Mouse (Mus musculus) midbrain, embryonic 11.5 days (tissue): ENCODE data around the gene Lgr5. TPM values are rescaled to one million over a fixed set of nuclear protein-coding genes. Genes with fewer than 3 reads are reported as not detected.

Experiments used
- ATAC-seq: fragments of 200-750 bp; cut with Nextera tagmentation; 2 replicates; pipeline ENCODE4 v1.8.0; 2017; ENCODE audit warnings: moderate TSS enrichment, moderate library complexity; ENCODE audit not compliant: low FRiP score
- DNase-seq: peaks from one replicate; pipeline ENCODE4 v3.0.0; 2015; ENCODE audit warnings: low spot score; ENCODE audit errors: missing footprints
- H3K27ac ChIP-seq: fragments of 300-500 bp; sonication (generic); 2 replicates; pipeline ENCODE4 v1.5.1; 2014; ENCODE audit warnings: low read depth, low read length
- H3K27me3 ChIP-seq: fragments of 300-500 bp; sonication (generic); 2 replicates; pipeline ENCODE4 v1.6.1; 2014; ENCODE audit warnings: mild to moderate bottlenecking, low read length, moderate library complexity, mixed read lengths; ENCODE audit not compliant: control insufficient read depth, insufficient read depth
- H3K36me3 ChIP-seq: fragments of 300-500 bp; sonication (generic); 2 replicates; pipeline ENCODE4 v1.6.1; 2014; ENCODE audit warnings: mild to moderate bottlenecking, low read length, moderate library complexity, mixed read lengths; ENCODE audit not compliant: control insufficient read depth, insufficient read depth
- H3K4me1 ChIP-seq: fragments of 300-500 bp; sonication (generic); 2 replicates; pipeline ENCODE4 v1.6.1; 2014; ENCODE audit warnings: low read length; ENCODE audit not compliant: control insufficient read depth, insufficient read depth
- H3K4me2 ChIP-seq: fragments of 300-500 bp; sonication (generic); 2 replicates; pipeline ENCODE4 v1.6.1; 2014; ENCODE audit warnings: mild to moderate bottlenecking, moderate library complexity
- H3K4me3 ChIP-seq: fragments of 300-500 bp; sonication (generic); 2 replicates; pipeline ENCODE4 v1.5.1; 2014; ENCODE audit warnings: low read depth, low read length
- H3K9ac ChIP-seq: fragments of 300-500 bp; sonication (generic); 2 replicates; pipeline ENCODE4 v1.6.1; 2014; ENCODE audit warnings: low read length
- H3K9me3 ChIP-seq: fragments of 300-500 bp; sonication (generic); 2 replicates; pipeline ENCODE4 v1.6.1; 2016; ENCODE audit warnings: low read length; ENCODE audit not compliant: control insufficient read depth
- WGBS: fragments of 180-500 bp; shearing (Covaris S2); extraction: QIAGEN DNeasy Blood & Tissue Kit; methylation state at CpG from one replicate; pipeline ENCODE4 v1.1.7; 2014; 5-methylcytosine and 5-hydroxymethylcytosine counted together
- polyA plus RNA-seq: library from polyadenylated mRNA; unstranded; fragments of >200 nt; fragmentation: Nextera tagmentation; extraction: Ambion mirVana; gene quantifications from 2 replicates; pipeline ENCODE4 v1.2.1, GENCODE M21; 2014

Lgr5 gene
- polyA plus RNA-seq, 1 experiment from 2014 or later = 7.3 TPM

DNA sequence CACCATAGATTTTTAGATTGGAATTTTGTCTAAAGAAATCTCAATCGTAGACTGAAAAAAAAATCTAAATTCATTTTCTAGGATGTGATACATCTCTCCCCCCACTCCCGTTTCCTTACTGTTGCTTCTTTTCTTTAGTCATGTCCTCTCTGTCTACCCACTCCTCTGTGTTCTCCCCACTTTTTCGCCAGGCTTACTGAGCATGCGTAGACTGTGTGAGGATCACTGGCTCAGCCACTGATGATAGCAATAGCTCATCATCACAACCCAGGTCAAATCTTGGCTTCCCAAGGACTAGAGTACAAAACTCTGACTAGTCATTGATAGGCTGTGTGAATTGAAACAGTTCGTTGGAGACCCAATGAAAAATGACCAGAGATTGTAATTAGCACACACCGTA lies 6.1 kb upstream of the Lgr5 start:
- Histone ChIP-seq H3K4me2 (no peak overlapping the region), H3K4me3 (no peak overlapping the region), H3K27ac (no peak overlapping the region), H3K4me1 (no peaks in the 10 kb centered on the region), H3K9me3 (no peaks in the 10 kb centered on the region), H3K9ac (no peak overlapping the region), H3K36me3 (no peaks in the 10 kb centered on the region), H3K27me3 (peaks cover 6% of the 10 kb centered on the region)
- ATAC-seq = no peak
- DNase-seq = peak; percentile 47
- 89% methylated on average over 6 of the region's 6 CpGs for WGBS

DNA sequence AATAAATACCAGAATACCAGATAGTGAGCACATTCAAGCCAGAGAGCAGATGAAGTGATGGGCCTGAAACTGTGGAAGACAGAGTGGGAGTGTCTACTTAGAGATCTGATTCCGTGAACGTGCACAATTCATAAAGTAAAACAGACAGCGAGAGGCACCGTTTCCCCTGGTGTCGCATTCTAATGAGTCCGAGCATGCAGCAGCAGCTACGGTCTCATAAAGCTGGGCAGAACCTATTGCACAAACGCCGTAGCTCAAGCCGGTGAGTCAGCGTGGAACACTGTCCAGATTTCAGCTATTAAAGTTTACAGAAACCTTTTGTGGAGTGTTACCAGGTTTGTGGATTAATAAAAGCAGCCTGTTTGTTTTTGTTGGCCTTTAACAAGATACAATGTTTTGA lies 5.6 kb upstream of the Lgr5 start:
- Histone ChIP-seq H3K27me3 (peaks cover 10% of the 10 kb centered on the region), H3K9me3 (no peaks in the 10 kb centered on the region), H3K36me3 (no peaks in the 10 kb centered on the region), H3K4me2 (no peak overlapping the region), H3K27ac (no peak overlapping the region), H3K9ac (no peak overlapping the region), H3K4me3 (no peak overlapping the region), H3K4me1 (no peaks in the 10 kb centered on the region)
- peak; percentile 82 for DNase-seq
- ATAC-seq = 0 out of 2 replicates have a peak, but pooled peaks have one; percentile 35
- WGBS = 59% methylated on average over 11 of the region's 11 CpGs

- H3K4me3 ChIP-seq = peak overlapping the region; percentile 43
- H3K4me2 ChIP-seq = peak overlapping the region; percentile 98
- peaks cover 32% of the 10 kb centered on the region for H3K27me3 ChIP-seq
- no peaks in the 10 kb centered on the region for H3K9me3 ChIP-seq
- DNase-seq (peak; percentile 92), ATAC-seq (no peak)
- WGBS = 1% methylated on average over 7 of the region's 7 CpGs
- H3K9ac ChIP-seq = peak overlapping the region; percentile 62
- peaks cover 15% of the 10 kb centered on the region for H3K4me1 ChIP-seq
- H3K36me3 ChIP-seq = no peaks in the 10 kb centered on the region
- H3K27ac ChIP-seq = no peak overlapping the region
These were observed 399 bp upstream of the Lgr5 start for GRCm38 (mm10) chr10:115587979-115588378.

DNA sequence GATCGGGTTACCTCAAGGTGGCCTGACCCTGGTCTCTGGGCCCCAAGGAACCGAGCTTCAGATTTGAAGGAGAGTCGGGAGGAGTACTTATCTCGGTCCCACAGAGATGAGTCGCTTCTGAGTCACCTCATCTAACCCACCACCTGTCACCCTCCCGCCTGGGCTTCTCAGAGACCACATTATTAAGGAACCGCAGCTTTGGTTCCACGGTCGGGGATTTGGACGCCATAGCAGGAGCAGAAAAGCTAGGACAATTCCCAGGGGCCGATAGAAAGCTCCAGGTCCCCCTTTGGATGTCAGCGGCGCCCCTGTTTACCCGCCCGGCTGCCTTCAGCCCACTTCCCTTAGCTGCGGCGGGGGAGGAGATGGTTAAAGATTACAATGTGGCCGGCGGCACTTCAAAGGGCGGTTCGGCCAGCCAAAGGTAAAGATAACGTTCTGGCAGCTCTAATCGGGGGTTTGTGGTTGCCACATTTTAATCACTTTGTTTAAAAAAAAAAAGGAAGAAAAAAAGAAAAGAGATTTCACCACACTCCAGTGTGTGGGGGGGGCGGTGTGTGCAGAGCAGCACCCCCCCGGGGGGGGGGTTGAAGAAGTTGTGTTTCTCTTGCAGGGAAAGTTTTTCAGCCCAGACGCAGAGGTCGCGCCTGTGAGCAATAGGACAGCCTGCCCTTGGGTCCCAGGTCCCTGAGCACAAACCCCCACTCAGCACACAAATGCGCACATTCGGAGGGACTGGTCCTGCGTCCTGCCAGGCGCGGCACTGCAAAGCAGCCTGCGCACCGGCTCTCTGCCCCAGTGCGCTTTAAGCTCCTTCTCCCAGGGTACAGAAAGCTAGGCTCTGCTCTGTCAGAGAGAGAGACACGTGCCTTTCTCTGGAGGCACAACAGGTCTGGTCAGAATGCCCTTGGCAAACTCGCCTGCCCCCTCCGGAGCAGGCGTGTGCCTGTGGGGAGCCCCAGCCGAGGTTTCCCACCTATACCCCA lies 1.0 kb downstream of the Lgr5 start:
- Histone ChIP-seq H3K4me2 (peak overlapping the region; percentile 98), H3K27ac (no peak overlapping the region), H3K9me3 (no peaks in the 10 kb centered on the region), H3K27me3 (peaks cover 35% of the 10 kb centered on the region), H3K4me1 (peaks cover 15% of the 10 kb centered on the region), H3K9ac (peak overlapping the region; percentile 62), H3K4me3 (peak overlapping the region; percentile 43), H3K36me3 (no peaks in the 10 kb centered on the region)
- DNase-seq (peak; percentile 97), ATAC-seq (peak; percentile 80)
- WGBS = under 1% methylated on average over 41 of the region's 41 CpGs

DNA sequence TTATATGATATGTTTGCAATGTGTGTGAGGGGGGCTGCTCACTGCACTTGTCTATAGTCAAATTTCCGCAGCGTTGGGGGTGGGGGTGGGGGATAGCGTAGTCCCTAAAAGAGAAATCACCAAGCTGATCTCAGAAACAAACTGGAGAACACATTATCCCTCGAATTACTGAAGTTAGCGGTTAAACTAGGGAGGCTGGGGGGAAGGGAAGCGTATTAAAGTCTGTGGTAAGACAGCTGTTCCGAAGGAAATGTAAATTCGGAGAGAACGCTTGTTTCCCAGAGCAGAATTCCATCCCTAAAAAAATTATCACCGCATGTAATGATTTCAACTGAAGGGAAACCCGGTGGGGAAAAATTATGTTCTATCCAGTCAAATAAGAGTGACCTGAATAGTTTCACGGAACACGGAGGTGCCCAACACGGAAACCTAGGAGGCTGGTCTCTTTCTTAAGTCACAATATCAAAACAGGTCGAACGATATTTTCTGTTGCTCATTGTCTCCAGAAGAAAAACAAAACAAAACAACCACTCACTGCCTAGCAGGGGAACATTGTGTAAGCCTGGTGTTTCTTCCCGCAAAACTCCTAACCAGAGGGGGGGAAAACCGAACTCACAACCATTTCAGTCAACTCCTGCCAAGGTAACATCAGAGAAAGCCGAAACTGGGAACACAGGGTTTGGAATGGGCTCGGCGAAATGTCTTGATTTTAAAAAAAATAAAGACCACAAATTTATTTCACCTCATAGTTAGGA lies 1.9 kb downstream of the Lgr5 start:
- H3K9ac ChIP-seq = no peak overlapping the region; the same call in 1 of the 2 replicates
- peak overlapping the region; percentile 98 for H3K4me2 ChIP-seq
- WGBS = under 1% methylated on average over 21 of the region's 21 CpGs
- peaks cover 15% of the 10 kb centered on the region for H3K4me1 ChIP-seq
- H3K4me3 ChIP-seq = peak overlapping the region; percentile 43
- H3K9me3 ChIP-seq = no peaks in the 10 kb centered on the region
- DNase-seq (peak; percentile 95), ATAC-seq (no peak)
- no peaks in the 10 kb centered on the region for H3K36me3 ChIP-seq
- peaks cover 35% of the 10 kb centered on the region for H3K27me3 ChIP-seq
- no peak overlapping the region for H3K27ac ChIP-seq

DNA sequence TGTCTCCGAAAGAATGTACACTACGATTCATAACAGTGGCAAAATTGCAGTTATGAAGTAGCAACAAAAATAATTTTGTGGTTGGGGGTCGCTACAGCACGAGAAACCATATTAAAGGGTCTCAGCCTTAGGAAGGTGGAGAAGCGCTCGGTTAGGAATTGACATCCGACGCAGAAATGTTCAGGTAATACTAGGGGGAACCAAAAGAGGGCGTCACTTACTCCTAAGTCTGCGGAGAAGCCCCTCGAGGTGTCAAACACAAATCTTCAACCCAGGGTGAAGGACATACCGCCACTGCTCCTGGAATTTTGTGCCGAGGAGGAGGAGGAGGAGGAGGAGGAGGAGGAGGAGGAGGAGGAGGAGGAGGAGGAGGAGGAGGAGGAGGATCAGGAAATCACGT lies 2.9 kb downstream of the Lgr5 start:
- Histone ChIP-seq H3K27me3 (peaks cover 35% of the 10 kb centered on the region), H3K27ac (no peak overlapping the region), H3K4me2 (no peak overlapping the region), H3K9me3 (no peaks in the 10 kb centered on the region), H3K36me3 (no peaks in the 10 kb centered on the region), H3K9ac (no peak overlapping the region), H3K4me3 (no peak overlapping the region), H3K4me1 (peaks cover 17% of the 10 kb centered on the region)
- peak; percentile 90 for DNase-seq
- 21% methylated on average over 13 of the region's 14 CpGs for WGBS
- no peak for ATAC-seq

- ATAC-seq (no peak), DNase-seq (peak; percentile 71)
- Histone ChIP-seq H3K36me3 (no peaks in the 10 kb centered on the region), H3K4me1 (peaks cover 20% of the 10 kb centered on the region), H3K9ac (no peak overlapping the region), H3K27ac (no peak overlapping the region), H3K4me2 (no peak overlapping the region), H3K4me3 (no peak overlapping the region), H3K9me3 (no peaks in the 10 kb centered on the region), H3K27me3 (peaks cover 23% of the 10 kb centered on the region)
- 87% methylated on average over 3 of the region's 3 CpGs for WGBS
These were observed 4.5 kb downstream of the Lgr5 start for GRCm38 (mm10) chr10:115583071-115583470.

- DNase-seq (peak; percentile 82), ATAC-seq (no peak)
- no peaks in the 10 kb centered on the region for H3K9me3 ChIP-seq
- H3K9ac ChIP-seq = no peak overlapping the region
- H3K4me3 ChIP-seq = no peak overlapping the region
- peaks cover 13% of the 10 kb centered on the region for H3K4me1 ChIP-seq
- peaks cover 23% of the 10 kb centered on the region for H3K27me3 ChIP-seq
- H3K27ac ChIP-seq = no peak overlapping the region
- 79% methylated on average over 9 of the region's 9 CpGs for WGBS
- no peaks in the 10 kb centered on the region for H3K36me3 ChIP-seq
- no peak overlapping the region for H3K4me2 ChIP-seq
These were observed 5.6 kb downstream of the Lgr5 start for GRCm38 (mm10) chr10:115581971-115582370.

DNA sequence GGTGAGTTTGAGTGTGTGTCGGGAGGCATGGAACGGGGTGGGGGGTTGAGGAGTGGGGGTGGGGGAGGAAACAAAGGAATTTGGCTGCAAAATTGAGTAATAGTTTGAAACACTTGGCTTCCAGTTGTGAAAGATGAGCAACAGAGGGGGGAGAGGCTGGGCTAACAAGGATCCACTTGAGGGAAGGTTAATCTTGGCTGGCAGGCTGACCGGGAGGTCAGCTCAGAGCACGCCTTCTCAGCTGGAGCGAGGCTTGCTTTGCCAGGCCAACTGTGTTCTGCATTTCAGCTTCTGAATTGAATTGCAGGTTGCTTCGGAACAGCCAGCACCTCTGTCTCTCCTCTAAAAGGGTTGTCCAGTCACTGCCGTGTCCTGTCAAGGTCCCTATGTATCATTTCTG lies 8.1 kb downstream of the Lgr5 start:
- Histone ChIP-seq H3K4me2 (no peak overlapping the region), H3K27me3 (peaks cover 9% of the 10 kb centered on the region), H3K27ac (no peak overlapping the region), H3K9ac (no peak overlapping the region; the same call in 1 of the 2 replicates), H3K4me3 (no peak overlapping the region), H3K9me3 (no peaks in the 10 kb centered on the region), H3K36me3 (no peaks in the 10 kb centered on the region), H3K4me1 (peaks cover 6% of the 10 kb centered on the region)
- ATAC-seq = peak; percentile 74
- peak; percentile 86 for DNase-seq
- 7% methylated on average over 7 of the region's 7 CpGs for WGBS
